Mouse (Mus musculus): ENCODE data around the gene Slx4ip. TPM values are rescaled to one million over a fixed set of nuclear protein-coding genes. Genes with fewer than 3 reads are reported as not detected.

The Slx4ip gene
- polyA plus RNA-seq, 1 experiment from 2014 or later, result 6.6 TPM

DNA sequence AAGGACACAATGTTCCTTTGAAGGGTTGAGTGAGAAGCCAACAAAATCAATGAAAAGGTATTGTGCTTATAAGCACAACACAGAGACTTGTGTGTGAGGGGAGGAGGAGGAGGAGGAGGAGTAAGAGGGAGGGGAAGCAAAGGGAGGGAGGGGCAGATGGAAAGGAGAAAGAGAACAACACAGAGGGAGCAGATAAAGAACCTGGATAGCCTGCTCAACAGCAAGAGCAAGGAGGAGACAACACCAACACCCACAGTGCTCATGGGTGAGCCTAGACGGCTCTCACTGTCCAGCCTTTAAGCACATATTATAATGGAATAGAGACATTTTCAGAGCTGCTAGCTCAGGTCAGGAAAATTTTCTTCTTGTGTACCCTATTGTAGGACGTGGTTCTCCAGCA, 18.3 kb downstream of the Slx4ip start:
- no peak for TF ChIP-seq CTCF (IDR thresholded peaks at IDR 0.05)
- ATAC-seq (no peak), DNase-seq (ENCODE audit: low read depth, low spot score) (no peak)
- ChIA-PET POLR2A (interaction anchor here (0.7 kb wide), 1 partner anchor 154 kb away, joined by 7 read pairs; no protein-coding TSS in a partner anchor), CTCF (interaction anchor here (1.3 kb wide), 1 partner anchor 1033 kb away, joined by 3 read pairs; no protein-coding TSS in a partner anchor)
- in situ Hi-C loops (cut with MboI; ENCODE audit: low pct_unique_long_range_greater_than_20kb), result no loop called here
- H3K27me3 ChIP-seq, result no peaks in the 10 kb centered on the region

DNA sequence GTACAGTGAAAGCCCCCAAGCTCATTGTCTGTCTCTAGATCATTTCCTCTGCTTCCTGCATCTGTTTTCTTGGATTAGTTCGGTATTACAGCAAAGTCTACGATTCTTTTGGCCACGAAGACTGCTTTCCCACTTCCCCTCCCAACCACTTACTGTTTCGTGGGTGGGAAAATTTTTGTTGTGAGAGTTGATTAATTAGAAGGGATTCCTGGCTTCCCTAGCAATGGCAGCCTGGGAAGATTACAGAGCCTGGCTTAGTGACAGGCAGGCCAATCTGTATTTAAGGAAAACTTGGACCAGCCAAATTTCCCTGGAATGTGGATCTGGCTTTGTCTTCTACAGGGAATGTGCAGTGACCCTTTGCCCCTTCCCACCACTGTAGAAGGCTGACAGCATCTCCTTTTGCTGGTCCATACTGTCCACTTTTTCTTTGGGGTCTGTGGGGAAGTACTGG, 21.0 kb downstream of the Slx4ip start:
- in situ Hi-C loops (cut with MboI; ENCODE audit: low pct_unique_long_range_greater_than_20kb), result loop anchor here (5.0 to 10.0 kb wide), 4 partner anchors 163 to 1030 kb away; no protein-coding TSS in a partner anchor
- ChIA-PET POLR2A (no interaction called here), CTCF (no interaction called here)
- DNase-seq (ENCODE audit: low read depth, low spot score) (no peak), ATAC-seq (no peak)
- no peak for TF ChIP-seq CTCF (IDR thresholded peaks at IDR 0.05)
- no peaks in the 10 kb centered on the region for H3K27me3 ChIP-seq

DNA sequence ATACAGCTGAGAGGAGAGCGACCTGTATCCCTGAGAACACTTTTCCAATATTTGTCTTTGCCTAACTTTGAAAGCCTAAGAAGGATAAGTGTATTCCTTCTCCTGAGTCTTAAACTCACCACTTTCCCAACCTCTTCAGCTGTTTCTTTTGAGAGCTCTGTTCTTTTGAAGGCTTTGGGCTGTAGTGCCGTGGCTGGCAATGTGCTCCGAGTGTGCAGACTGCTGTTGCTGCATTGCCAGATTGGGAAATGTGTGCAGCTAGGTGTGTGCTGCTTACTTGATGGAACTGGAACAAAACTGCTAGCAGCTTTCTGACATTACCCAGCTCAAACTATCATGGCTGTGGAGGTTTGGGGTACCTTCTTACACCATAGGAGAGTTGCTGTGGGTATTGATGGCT, 22.0 kb downstream of the Slx4ip start:
- in situ Hi-C loops (cut with MboI; ENCODE audit: low pct_unique_long_range_greater_than_20kb), result loop anchor here (5.0 to 10.0 kb wide), 4 partner anchors 162 to 1029 kb away; no protein-coding TSS in a partner anchor
- no peak for TF ChIP-seq CTCF (IDR thresholded peaks at IDR 0.05)
- no peaks in the 10 kb centered on the region for H3K27me3 ChIP-seq
- DNase-seq (ENCODE audit: low read depth, low spot score) (no peak), ATAC-seq (no peak)
- POLR2A ChIA-PET, result no interaction called here
- CTCF ChIA-PET, result interaction anchor here (1.3 to 1.7 kb wide), 2 partner anchors 201 to 1030 kb away, joined by 3 to 4 read pairs; no protein-coding TSS in a partner anchor

DNA sequence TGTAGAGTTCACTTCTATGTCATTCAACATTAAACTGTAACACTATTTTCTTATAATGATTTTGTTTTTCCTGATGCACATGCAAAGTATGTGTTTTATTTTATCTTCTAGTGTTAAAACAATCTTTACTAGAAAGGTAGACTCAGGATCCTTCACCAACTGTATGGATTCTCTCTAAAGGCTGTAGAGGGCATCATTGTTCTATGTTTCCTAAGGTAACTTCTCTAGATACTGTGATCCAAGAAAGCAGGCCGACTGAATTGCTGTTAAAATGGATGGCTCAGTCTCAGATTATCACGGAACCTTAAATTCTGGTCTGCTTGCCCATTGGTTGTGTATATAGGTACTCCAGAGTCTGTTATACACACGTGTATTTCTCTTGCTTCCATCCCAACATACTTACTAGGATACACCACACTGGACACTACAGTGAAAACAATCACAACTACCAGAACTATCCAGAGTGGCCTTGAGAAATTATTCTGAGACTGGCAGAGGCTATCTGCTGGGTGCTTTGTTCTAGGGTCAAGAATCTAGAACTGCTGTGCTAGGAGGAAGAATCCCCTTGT, 23.4 kb downstream of the Slx4ip start:
- POLR2A ChIA-PET, result no interaction called here
- DNase-seq (ENCODE audit: low read depth, low spot score) (no peak), ATAC-seq (no peak)
- H3K27me3 ChIP-seq, result no peaks in the 10 kb centered on the region
- peak; percentile 58 for TF ChIP-seq CTCF (IDR thresholded peaks at IDR 0.05)
- in situ Hi-C loops (cut with MboI; ENCODE audit: low pct_unique_long_range_greater_than_20kb), result loop anchor here (5.0 to 10.0 kb wide), 4 partner anchors 160 to 1028 kb away; no protein-coding TSS in a partner anchor
- CTCF ChIA-PET, result interaction anchor here (1.7 kb wide), 1 partner anchor 200 kb away, joined by 3 read pairs; no protein-coding TSS in a partner anchor

DNA sequence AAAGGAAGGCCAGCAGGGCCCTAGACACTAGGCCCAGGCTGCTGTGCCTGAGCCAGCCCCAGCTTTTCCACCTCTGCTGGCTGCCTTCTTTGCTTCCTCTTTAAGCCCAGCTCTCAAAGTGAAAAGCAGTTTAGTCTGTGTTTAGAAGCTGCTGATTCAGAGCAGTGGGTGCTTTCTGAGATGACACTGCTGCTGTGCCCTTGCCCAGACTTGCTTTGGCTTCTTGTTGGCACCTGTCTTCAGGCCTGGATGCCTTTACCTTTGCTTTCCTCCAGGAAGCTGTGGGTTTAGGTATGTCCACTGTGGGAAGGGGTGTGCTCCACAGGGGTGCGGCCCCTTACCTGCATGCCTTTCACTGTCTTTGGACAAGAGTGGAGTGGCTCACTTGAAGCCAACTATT, 28.4 kb downstream of the Slx4ip start:
- in situ Hi-C loops (cut with MboI; ENCODE audit: low pct_unique_long_range_greater_than_20kb), result loop anchor here (5.0 to 10.0 kb wide), 4 partner anchors 73 to 575 kb away; no protein-coding TSS in a partner anchor
- TF ChIP-seq CTCF (IDR thresholded peaks at IDR 0.05), result no peak
- CTCF ChIA-PET, result no interaction called here
- ATAC-seq (no peak), DNase-seq (ENCODE audit: low read depth, low spot score) (no peak)
- POLR2A ChIA-PET, result interaction anchor here (1.1 kb wide), 1 partner anchor 28 kb away, joined by 3 read pairs; the partner anchor contains the start of genes AL731706.1 and Mkks
- no peaks in the 10 kb centered on the region for H3K27me3 ChIP-seq

DNA sequence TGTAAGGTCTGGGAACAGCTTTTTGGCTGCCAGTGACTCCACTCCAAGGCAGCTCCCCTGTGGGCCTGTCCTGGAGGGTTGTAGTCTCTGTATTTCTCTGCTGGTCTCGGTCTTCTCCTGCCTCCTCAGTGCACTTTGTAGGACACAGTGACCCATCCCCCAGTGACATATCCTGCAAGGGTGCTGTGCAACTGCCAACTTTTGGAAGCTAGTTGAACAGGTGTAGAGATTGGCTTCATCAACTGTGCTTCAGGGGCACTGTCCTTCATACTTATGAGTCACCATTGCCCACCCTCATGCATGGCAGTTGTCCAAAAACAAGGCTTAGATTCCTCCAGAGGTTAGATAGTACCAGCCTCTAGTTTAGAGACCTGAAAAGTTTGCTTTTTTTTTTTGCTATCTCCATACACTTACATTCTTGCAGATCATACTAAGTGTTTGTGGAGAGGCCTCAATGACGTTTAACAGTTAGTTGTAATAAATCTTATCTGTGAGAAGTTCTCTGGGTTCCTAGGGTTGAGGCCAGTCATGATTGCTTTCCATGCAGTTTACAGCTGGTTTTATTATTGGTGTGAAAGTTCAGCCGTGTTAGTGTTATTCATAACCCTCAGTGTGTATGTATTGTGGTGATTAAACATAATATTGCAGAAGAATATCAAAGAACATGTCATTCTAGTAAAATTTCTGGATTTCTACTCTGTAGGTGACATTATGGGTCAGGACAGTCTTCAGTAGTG, 29.4 kb downstream of the Slx4ip start:
- in situ Hi-C loops (cut with MboI; ENCODE audit: low pct_unique_long_range_greater_than_20kb), result no loop called here
- ChIA-PET POLR2A (interaction anchor here (1.1 kb wide), 1 partner anchor 29 kb away, joined by 3 read pairs; the partner anchor contains the start of genes AL731706.1 and Mkks), CTCF (interaction anchor here (1.0 kb wide), 1 partner anchor 61 kb away, joined by 3 read pairs; no protein-coding TSS in a partner anchor)
- DNase-seq (ENCODE audit: low read depth, low spot score) (no peak), ATAC-seq (no peak)
- no peaks in the 10 kb centered on the region for H3K27me3 ChIP-seq
- no peak for TF ChIP-seq CTCF (IDR thresholded peaks at IDR 0.05)

DNA sequence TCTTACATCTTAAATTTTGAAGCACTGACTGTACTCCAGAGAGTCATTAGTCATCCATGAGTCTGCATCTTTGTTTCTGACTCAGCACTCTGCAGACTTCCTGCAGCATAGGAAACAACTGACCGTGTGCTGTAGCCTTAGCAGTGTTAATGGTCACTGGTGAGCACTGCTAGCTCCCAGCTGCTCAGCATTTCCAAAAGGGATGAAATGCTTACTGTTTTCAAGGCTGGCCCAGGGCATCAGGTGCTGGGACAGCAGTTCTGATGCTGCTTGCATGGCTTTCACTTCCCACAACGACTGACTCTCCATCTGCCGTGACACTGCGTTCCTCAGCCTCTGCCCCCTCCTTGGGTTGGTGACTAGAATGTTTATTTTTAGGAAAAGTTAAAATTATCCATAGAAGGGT, 30.0 kb downstream of the Slx4ip start:
- no peak for TF ChIP-seq CTCF (IDR thresholded peaks at IDR 0.05)
- DNase-seq (ENCODE audit: low read depth, low spot score), result peak; percentile 31
- in situ Hi-C loops (cut with MboI; ENCODE audit: low pct_unique_long_range_greater_than_20kb), result no loop called here
- CTCF ChIA-PET, result interaction anchor here (1.0 kb wide), 1 partner anchor 60 kb away, joined by 3 read pairs; no protein-coding TSS in a partner anchor
- H3K27me3 ChIP-seq, result no peaks in the 10 kb centered on the region
- ATAC-seq, result peak; percentile 86
- POLR2A ChIA-PET, result no interaction called here

DNA sequence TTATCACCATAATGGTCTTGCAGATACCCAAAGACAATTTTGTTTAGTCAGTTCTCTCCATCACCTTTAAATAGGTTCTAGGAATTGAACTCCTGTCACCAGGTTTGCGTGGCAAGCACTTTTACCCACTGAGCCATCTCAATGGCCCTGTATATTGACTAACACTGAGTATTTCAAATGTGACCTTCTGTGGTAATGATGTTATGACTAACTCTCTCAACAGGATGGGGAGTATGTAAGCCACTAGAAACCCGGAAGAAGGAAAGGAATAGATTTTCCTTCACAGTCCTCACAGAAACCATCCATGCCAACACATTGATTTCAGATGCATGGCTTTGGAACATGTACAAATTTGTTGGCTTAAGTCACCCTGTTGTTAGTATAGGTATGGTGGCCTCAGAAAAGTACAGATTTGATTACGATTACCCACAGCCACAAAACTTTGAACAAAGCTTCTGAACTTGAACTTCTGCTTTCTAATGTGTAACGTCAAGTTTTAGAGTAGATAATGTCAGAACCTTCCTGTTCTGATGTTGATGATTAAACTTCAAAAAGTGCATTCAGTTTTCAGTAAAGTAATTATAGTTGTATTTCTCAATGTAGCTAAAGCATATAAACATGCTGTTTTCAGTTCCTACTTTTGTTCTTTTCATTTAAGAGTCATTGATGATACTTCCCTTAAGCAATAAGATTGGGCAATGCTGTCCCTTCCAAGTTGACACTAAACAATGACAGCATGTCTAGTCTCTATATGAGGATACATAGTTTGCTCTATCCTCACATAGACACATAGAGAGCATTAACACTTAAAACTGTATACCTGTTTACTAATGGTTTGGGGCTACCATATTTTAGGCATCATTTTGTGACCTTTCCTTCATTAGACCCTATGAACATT, 45.6 kb downstream of the Slx4ip start:
- DNase-seq (ENCODE audit: low read depth, low spot score) (no peak), ATAC-seq (no peak)
- no peak for TF ChIP-seq CTCF (IDR thresholded peaks at IDR 0.05)
- no peaks in the 10 kb centered on the region for H3K27me3 ChIP-seq
- ChIA-PET POLR2A (no interaction called here), CTCF (interaction anchor here (1.1 to 1.3 kb wide), 2 partner anchors 12 to 21 kb away, joined by 3 to 4 read pairs; no protein-coding TSS in a partner anchor)
- in situ Hi-C loops (cut with MboI; ENCODE audit: low pct_unique_long_range_greater_than_20kb), result no loop called here

DNA sequence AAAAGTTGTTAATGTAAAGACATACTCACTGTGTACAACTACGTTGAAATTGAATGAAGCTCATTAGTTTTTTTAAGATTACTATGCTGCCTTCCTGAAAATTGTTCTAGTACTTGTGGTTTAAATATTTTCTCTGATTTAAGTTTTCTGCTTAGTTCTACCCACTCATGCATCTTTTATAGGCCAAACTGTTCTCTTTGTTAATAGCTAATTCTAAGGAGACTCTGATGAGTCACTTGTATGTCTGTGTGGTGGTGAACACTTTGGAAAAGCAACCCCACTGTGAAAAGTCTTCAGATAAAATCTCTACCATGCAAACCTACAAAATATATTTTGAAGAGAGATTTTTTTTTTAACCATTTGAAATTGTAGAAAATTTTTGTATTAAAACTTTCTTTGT, 47.2 kb downstream of the Slx4ip start:
- DNase-seq (ENCODE audit: low read depth, low spot score), result no peak
- H3K27me3 ChIP-seq, result no peaks in the 10 kb centered on the region
- in situ Hi-C loops (cut with MboI; ENCODE audit: low pct_unique_long_range_greater_than_20kb), result no loop called here
- ATAC-seq, result no peak
- TF ChIP-seq CTCF (IDR thresholded peaks at IDR 0.05), result no peak
- POLR2A ChIA-PET, result no interaction called here
- CTCF ChIA-PET, result interaction anchor here (0.7 to 0.9 kb wide), 2 partner anchors 58 to 81 kb away, joined by 3 to 4 read pairs; no protein-coding TSS in a partner anchor

DNA sequence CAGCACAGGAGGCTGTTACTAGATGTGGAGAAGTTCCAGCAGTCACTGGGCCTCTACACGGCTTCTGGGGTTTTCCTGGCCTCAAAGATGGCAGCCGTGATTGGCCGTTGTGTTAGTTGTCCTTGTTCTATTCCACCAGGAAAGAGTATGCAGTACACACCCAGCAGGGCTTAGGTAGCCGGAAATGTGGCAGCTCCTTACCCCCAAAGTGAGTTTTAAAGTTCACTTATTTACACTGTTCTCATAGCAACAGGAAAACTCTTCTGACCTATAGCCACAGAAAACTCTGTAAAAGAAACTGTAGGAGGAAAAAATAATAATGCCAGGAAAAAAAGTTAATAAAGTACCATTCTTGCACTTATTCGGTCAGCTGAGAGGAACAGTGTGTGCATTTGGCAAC, 55.3 kb downstream of the Slx4ip start:
- TF ChIP-seq CTCF (IDR thresholded peaks at IDR 0.05), result no peak
- ATAC-seq, result no peak
- in situ Hi-C loops (cut with MboI; ENCODE audit: low pct_unique_long_range_greater_than_20kb), result no loop called here
- ChIA-PET CTCF (interaction anchor here (1.0 kb wide), 1 partner anchor 8 kb away, joined by 3 read pairs; no protein-coding TSS in a partner anchor), POLR2A (interaction anchor here (0.6 to 1.1 kb wide), 2 partner anchors 10 to 26 kb away, joined by 3 read pairs; no protein-coding TSS in a partner anchor)
- H3K27me3 ChIP-seq, result no peaks in the 10 kb centered on the region
- no peak for DNase-seq (ENCODE audit: low read depth, low spot score)
